Mouse (Mus musculus): ENCODE results near the gene Fer.

Fer gene

GRCm38 (mm10) chr17:63864171-63864571 lies 1.3 kb downstream of the Fer start:
- no peak for DNase-seq (ENCODE audit: low read depth in 1 of 2, low spot score in 2 of 2)

- no peak for DNase-seq (ENCODE audit: low read depth in 1 of 2, low spot score in 2 of 2)
Measured at GRCm38 (mm10) chr17:63871773-63872172, 8.9 kb downstream of the Fer start.

- no peak for DNase-seq (ENCODE audit: low read depth in 1 of 2, low spot score in 2 of 2)
Measured at GRCm38 (mm10) chr17:63878889-63879288, 16.0 kb downstream of the Fer start.

- no peak for DNase-seq (ENCODE audit: low read depth in 1 of 2, low spot score in 2 of 2)
Measured at GRCm38 (mm10) chr17:63880009-63880408, 17.1 kb downstream of the Fer start.

GRCm38 (mm10) chr17:63886988-63887387 lies 24.1 kb downstream of the Fer start:
- no peak for DNase-seq (ENCODE audit: low read depth in 1 of 2, low spot score in 2 of 2)

- DNase-seq (ENCODE audit: low read depth in 1 of 2, low spot score in 2 of 2), result no peak
Measured at GRCm38 (mm10) chr17:63890611-63891010, 27.7 kb downstream of the Fer start.

GRCm38 (mm10) chr17:63895829-63896228 lies 33.0 kb downstream of the Fer start:
- DNase-seq (ENCODE audit: low read depth in 1 of 2, low spot score in 2 of 2), result no peak

GRCm38 (mm10) chr17:63897050-63897449 lies 34.2 kb downstream of the Fer start:
- no peak for DNase-seq (ENCODE audit: low read depth in 1 of 2, low spot score in 2 of 2)

- DNase-seq (ENCODE audit: low read depth in 1 of 2, low spot score in 2 of 2), result no peak
Measured at GRCm38 (mm10) chr17:63909297-63909696, 46.4 kb downstream of the Fer start.

GRCm38 (mm10) chr17:63921601-63922203 lies 58.8 kb downstream of the Fer start:
- no peak for DNase-seq (ENCODE audit: low read depth in 1 of 2, low spot score in 2 of 2)

- no peak for DNase-seq (ENCODE audit: low read depth in 1 of 2, low spot score in 2 of 2)
Measured at GRCm38 (mm10) chr17:63925581-63925980, 62.7 kb downstream of the Fer start.

- no peak for DNase-seq (ENCODE audit: low read depth in 1 of 2, low spot score in 2 of 2)
Measured at GRCm38 (mm10) chr17:63930634-63931033, 67.8 kb downstream of the Fer start.

GRCm38 (mm10) chr17:63931556-63931955 lies 68.7 kb downstream of the Fer start:
- no peak for DNase-seq (ENCODE audit: low read depth in 1 of 2, low spot score in 2 of 2)

GRCm38 (mm10) chr17:63935408-63935807 lies 72.5 kb downstream of the Fer start:
- DNase-seq (ENCODE audit: low read depth in 1 of 2, low spot score in 2 of 2), result no peak

GRCm38 (mm10) chr17:63937886-63938285 lies 75.0 kb downstream of the Fer start:
- no peak for DNase-seq (ENCODE audit: low read depth in 1 of 2, low spot score in 2 of 2)

GRCm38 (mm10) chr17:63946772-63947171 lies 83.9 kb downstream of the Fer start:
- no peak for DNase-seq (ENCODE audit: low read depth in 1 of 2, low spot score in 2 of 2)

GRCm38 (mm10) chr17:63948811-63949210 lies 85.9 kb downstream of the Fer start:
- DNase-seq (ENCODE audit: low read depth in 1 of 2, low spot score in 2 of 2), result no peak

GRCm38 (mm10) chr17:63951436-63951835 lies 88.6 kb downstream of the Fer start:
- DNase-seq (ENCODE audit: low read depth in 1 of 2, low spot score in 2 of 2), result no peak

- DNase-seq (ENCODE audit: low read depth in 1 of 2, low spot score in 2 of 2), result no peak
Measured at GRCm38 (mm10) chr17:63967091-63967490, 104.2 kb downstream of the Fer start.

- no peak for DNase-seq (ENCODE audit: low read depth in 1 of 2, low spot score in 2 of 2)
Measured at GRCm38 (mm10) chr17:63969448-63969847, 106.6 kb downstream of the Fer start.

GRCm38 (mm10) chr17:63970239-63970638 lies 107.4 kb downstream of the Fer start:
- DNase-seq (ENCODE audit: low read depth in 1 of 2, low spot score in 2 of 2), result no peak

- DNase-seq (ENCODE audit: low read depth in 1 of 2, low spot score in 2 of 2), result no peak
Measured at GRCm38 (mm10) chr17:63970939-63971338, 108.1 kb downstream of the Fer start.

- DNase-seq (ENCODE audit: low read depth in 1 of 2, low spot score in 2 of 2), result no peak
Measured at GRCm38 (mm10) chr17:63972181-63972580, 109.3 kb downstream of the Fer start.

- DNase-seq (ENCODE audit: low read depth in 1 of 2, low spot score in 2 of 2), result no peak
Measured at GRCm38 (mm10) chr17:63973806-63974205, 110.9 kb downstream of the Fer start.
